Mouse (Mus musculus) ovary, postnatal 10 days (tissue): ENCODE measurements around the gene Polrmt.

Experiments used
- DNase-seq: peaks from one replicate; pipeline ENCODE4 v3.0.0; 2022; ENCODE audit warnings: low spot score

Gene Polrmt

GRCm38 (mm10) chr10:79745898-79746773, at the start of gene Polrmt:
Polrmt (minus strand) TSS chr10:79746581.
- DNase-seq = peak; percentile 79

GRCm38 (mm10) chr10:79795905-79796304, 49.5 kb upstream of the Polrmt start:
- no peak for DNase-seq

GRCm38 (mm10) chr10:79794491-79794931, 48.1 kb upstream of the Polrmt start:
- peak; percentile 63 for DNase-seq

- no peak for DNase-seq
These were observed 47.5 kb upstream of the Polrmt start for GRCm38 (mm10) chr10:79793738-79794490.

GRCm38 (mm10) chr10:79793051-79793737, 46.8 kb upstream of the Polrmt start, which contains the start of gene Palm:
Palm (plus strand) TSS chr10:79793572.
- peak; percentile 69 for DNase-seq

- no peak for DNase-seq
These were observed 46.1 kb upstream of the Polrmt start for GRCm38 (mm10) chr10:79792339-79793040.

- DNase-seq = no peak
These were observed 44.5 kb upstream of the Polrmt start, which contains the start of gene Prss57 for GRCm38 (mm10) chr10:79790861-79791260. Prss57 (minus strand) TSS chr10:79790961.

GRCm38 (mm10) chr10:79789581-79789980, 43.2 kb upstream of the Polrmt start:
- no peak for DNase-seq

GRCm38 (mm10) chr10:79788386-79789158, 42.2 kb upstream of the Polrmt start:
- peak; percentile 71 for DNase-seq

- no peak for DNase-seq
These were observed 37.8 kb upstream of the Polrmt start for GRCm38 (mm10) chr10:79783920-79784800.

GRCm38 (mm10) chr10:79783050-79783449, 36.7 kb upstream of the Polrmt start:
- no peak for DNase-seq

GRCm38 (mm10) chr10:79781956-79782355, 35.6 kb upstream of the Polrmt start:
- DNase-seq = no peak

- DNase-seq = no peak
These were observed 34.8 kb upstream of the Polrmt start for GRCm38 (mm10) chr10:79781139-79781538.

- no peak for DNase-seq
These were observed 34.3 kb upstream of the Polrmt start for GRCm38 (mm10) chr10:79780664-79781015.

- peak; percentile 84 for DNase-seq
These were observed 33.6 kb upstream of the Polrmt start for GRCm38 (mm10) chr10:79779784-79780663.

GRCm38 (mm10) chr10:79779193-79779592, 32.8 kb upstream of the Polrmt start:
- no peak for DNase-seq

GRCm38 (mm10) chr10:79778006-79778405, 31.6 kb upstream of the Polrmt start:
- DNase-seq = no peak

GRCm38 (mm10) chr10:79777103-79777531, 30.7 kb upstream of the Polrmt start, which contains the start of gene Fstl3:
Fstl3 (plus strand) TSS chr10:79777272.
- DNase-seq = no peak
